Comparison of ENCODE assay signal across 8 mouse cellular contexts in the genomic region with DNA sequence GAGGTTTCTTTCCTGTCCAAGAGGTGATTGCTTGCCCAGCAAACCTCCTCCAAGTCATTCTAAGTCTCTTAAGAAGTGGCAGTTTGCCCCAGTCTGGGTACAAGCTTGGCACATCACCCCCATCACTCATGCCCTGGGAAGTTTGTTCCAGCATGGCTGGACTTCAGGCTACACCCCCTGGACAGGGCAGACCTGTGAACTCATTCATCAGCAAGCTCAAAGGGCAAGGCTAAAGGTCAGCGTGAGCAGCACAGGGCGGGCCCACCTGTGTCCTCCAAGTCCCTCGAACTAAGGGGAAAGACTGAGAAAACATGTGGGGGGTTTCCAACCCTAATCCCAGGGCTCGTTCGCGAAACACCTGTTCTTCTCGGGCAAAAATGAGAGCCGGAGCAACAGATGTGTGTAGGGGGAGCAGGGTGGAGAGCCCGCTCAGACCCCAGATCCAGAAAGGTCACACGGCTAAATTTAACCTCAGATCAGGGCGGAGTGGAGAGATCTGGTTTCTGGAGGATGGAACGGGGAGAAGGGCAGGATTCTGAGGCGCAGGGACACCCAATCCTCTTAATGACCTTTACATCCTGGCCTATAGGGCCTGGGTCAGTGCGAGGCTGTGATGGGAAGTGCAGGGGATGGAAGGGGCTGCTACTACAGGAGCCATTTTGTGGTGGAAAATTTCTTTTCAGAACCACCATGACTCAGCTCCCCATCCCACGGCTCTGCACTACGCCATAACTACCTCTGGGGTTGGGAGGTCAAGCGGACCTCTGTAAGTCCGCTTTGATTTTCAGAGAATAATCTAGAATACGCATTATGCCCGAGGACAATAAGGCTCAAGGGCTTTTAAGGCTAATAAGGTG. TPM values are rescaled to one million over a fixed set of nuclear protein-coding genes. Genes with fewer than 3 reads are reported as not detected.
DNase-seq lines count a peak whose midpoint lies in the region; ATAC-seq and TF ChIP-seq lines count a peak whose summit lies in the region.

No protein-coding gene starts in this region.

- TF ChIP-seq POLR2A in bone marrow, adult 2 months (IDR thresholded peaks at IDR 0.05; ENCODE audit: borderline replicate concordance, control insufficient read depth, low read depth, low read length): no peak
- peak; percentile 10 for TF ChIP-seq POLR2A in kidney, adult 2 months (IDR thresholded peaks at IDR 0.05; ENCODE audit: low read depth, low read length)

- H3K27ac ChIP-seq in bone marrow, adult 2 months (ENCODE audit: control insufficient read depth, insufficient read depth, low read depth, low read length, poor library complexity): peak overlapping the region; percentile 92
- peak overlapping the region; percentile 84 for H3K27ac ChIP-seq in kidney, adult 2 months (ENCODE audit: insufficient read depth, low read depth, low read length)

- DNase-seq in right cerebral cortex, postnatal 10 days (ENCODE audit: low spot score in 2 of 2): peak; percentile 68 to 81
- no peak for DNase-seq in right cerebral cortex, postnatal 14 days
- DNase-seq in gastrocnemius, adult 8-10 months (ENCODE audit: low spot score in 2 of 2): peak; percentile 67 to 79
- peak; percentile 93 for DNase-seq in kidney, adult 2 months
- DNase-seq in lung, postnatal 25 days (ENCODE audit: low spot score): peak; percentile 43
- peak; percentile 80 for DNase-seq in yolk sac, embryonic 10.5 days (ENCODE audit: low spot score)

- peaks cover 5% of the 10 kb centered on the region for H3K36me3 ChIP-seq in kidney, adult 2 months (ENCODE audit: control insufficient read depth, insufficient read depth, low read length)

- H3K4me3 ChIP-seq in bone marrow, adult 2 months (replicated peaks; ENCODE audit: control insufficient read depth, low read depth, low read length): peak overlapping the region; percentile 96
- H3K4me3 ChIP-seq in kidney, adult 2 months (ENCODE audit: insufficient read depth, low read depth, low read length): peak overlapping the region; percentile 86

- H3K27me3 ChIP-seq in kidney, adult 2 months (replicated peaks; ENCODE audit: control insufficient read depth, insufficient read depth, low read length): no peaks in the 10 kb centered on the region

- no peak for TF ChIP-seq CTCF in bone marrow, adult 2 months (IDR thresholded peaks at IDR 0.05; ENCODE audit: control insufficient read depth, insufficient read depth, low read length)
- no peak for TF ChIP-seq CTCF in kidney, adult 2 months (conservative IDR thresholded peaks at IDR 0.05; ENCODE audit: insufficient read depth, insufficient read length, low read depth, low read length)

- 10% methylated on average over 20 of the region's 20 CpGs for WGBS in bone marrow, adult 2 months
- 7% methylated on average over 20 of the region's 20 CpGs for WGBS in kidney, adult 2 months

- H3K4me1 ChIP-seq in bone marrow, adult 2 months (ENCODE audit: control insufficient read depth, insufficient read depth, low read length): peaks cover 5% of the 10 kb centered on the region
- H3K4me1 ChIP-seq in kidney, adult 2 months (ENCODE audit: control insufficient read depth, insufficient read depth, low read length): peaks cover 9% of the 10 kb centered on the region; the same call in 1 of the 2 replicates

- no peak for ATAC-seq in inflammation-experienced regulatory T-cells, adult 6 months

RNA-seq across cellular contexts. Expression of gene Gapdh, which starts 2.2 kb away (rescaled TPM):
- polyA plus RNA-seq in bone marrow, adult 2 months (2011; ENCODE audit: insufficient read depth, insufficient read length, low replicate concordance, missing spikeins): 40.4 and 98.2 TPM in 2 replicates
- over 10,000 TPM; 10,104 to 14,130 (median 11,228) TPM for total RNA-seq in gastrocnemius, adult 8-10 months (2022)
- polyA plus RNA-seq in kidney, adult 2 months (2012; rRNA removed): 7,324 and 7,933 TPM in 2 replicates
- polyA plus RNA-seq in inflammation-experienced regulatory T-cells, adult 6 months (2017; shearing (Covaris generic)): 100 to 1,000 TPM; 217 to 463 (median 365) TPM

RNA-seq across cellular contexts. Expression of gene Iffo1, which starts 19.0 kb away (rescaled TPM):
- 21.0 and 39.0 TPM in 2 replicates for polyA plus RNA-seq in bone marrow, adult 2 months (2011; ENCODE audit: insufficient read depth, insufficient read length, low replicate concordance, missing spikeins)
- total RNA-seq in gastrocnemius, adult 8-10 months (2022): 1 to 10 TPM; 6.6 to 8.9 (median 7.5) TPM
- 35.0 and 36.4 TPM in 2 replicates for polyA plus RNA-seq in kidney, adult 2 months (2012; rRNA removed)
- 10 to 100 TPM in 1 of 3 experiments, 1 to 10 TPM in 2; 6.9 to 12.4 (median 9.8) TPM for polyA plus RNA-seq in inflammation-experienced regulatory T-cells, adult 6 months (2017; shearing (Covaris generic))

RNA-seq across cellular contexts. Expression of gene Ncapd2, which starts 27.5 kb away (rescaled TPM):
- polyA plus RNA-seq in bone marrow, adult 2 months (2011; ENCODE audit: insufficient read depth, insufficient read length, low replicate concordance, missing spikeins): 314 and 361 TPM in 2 replicates
- total RNA-seq in gastrocnemius, adult 8-10 months (2022): 10 to 100 TPM in 2 of 4 experiments, 1 to 10 TPM in 2; 7.3 to 14.0 (median 9.1) TPM
- 15.6 and 18.7 TPM in 2 replicates for polyA plus RNA-seq in kidney, adult 2 months (2012; rRNA removed)
- 10 to 100 TPM; 25.4 to 88.8 (median 51.2) TPM for polyA plus RNA-seq in inflammation-experienced regulatory T-cells, adult 6 months (2017; shearing (Covaris generic))

RNA-seq across cellular contexts. Expression of gene Mrpl51, which starts 27.6 kb away (rescaled TPM):
- 153 and 193 TPM in 2 replicates for polyA plus RNA-seq in bone marrow, adult 2 months (2011; ENCODE audit: insufficient read depth, insufficient read length, low replicate concordance, missing spikeins)
- 100 to 1,000 TPM; 224 to 255 (median 228) TPM for total RNA-seq in gastrocnemius, adult 8-10 months (2022)
- polyA plus RNA-seq in kidney, adult 2 months (2012; rRNA removed): 102 and 110 TPM in 2 replicates
- 100 to 1,000 TPM in 1 of 3 experiments, 10 to 100 TPM in 2; 65.3 to 102 (median 74.3) TPM for polyA plus RNA-seq in inflammation-experienced regulatory T-cells, adult 6 months (2017; shearing (Covaris generic))

RNA-seq across cellular contexts. Expression of gene Nop2, which starts 32.3 kb away (rescaled TPM):
- polyA plus RNA-seq in bone marrow, adult 2 months (2011; ENCODE audit: insufficient read depth, insufficient read length, low replicate concordance, missing spikeins): 12.5 and 25.7 TPM in 2 replicates
- total RNA-seq in gastrocnemius, adult 8-10 months (2022): 10 to 100 TPM; 16.3 to 21.1 (median 19.0) TPM
- polyA plus RNA-seq in kidney, adult 2 months (2012; rRNA removed): 15.5 and 16.5 TPM in 2 replicates
- 10 to 100 TPM; 32.7 to 50.7 (median 48.1) TPM for polyA plus RNA-seq in inflammation-experienced regulatory T-cells, adult 6 months (2017; shearing (Covaris generic))

Comparison
In these comparisons a context has a peak if more than half of its experiments do, and no peak if none do; other contexts are left out.
1. RNA of gene Gapdh, which starts 2.2 kb away (polyA plus RNA-seq): 7,324 to 7,933 TPM in kidney, adult 2 months; 217 to 463 TPM in inflammation-experienced regulatory T-cells, adult 6 months and 40.4 to 98.2 TPM in bone marrow, adult 2 months; every median in the first group is over 10 times any median in the second.